Mouse (Mus musculus) layer of hippocampus, postnatal 14 days (tissue): ENCODE measurements at regions not wholly inside any gene's neighbourhood (a gene's known extent, or its start where the extent isn't known, plus 50 kb on each side); places are given as distances from the start of the nearest gene placed in this dataset.
A peak's percentile ranks its signal among the peaks of the same experiment; 100 is the strongest.

Experiments
- DNase-seq, 2 experiments: peaks; one replicate each; pipeline ENCODE4 v3.0.0; 2021 to 2022; ENCODE audit warnings: low spot score in 2 of 2, mixed read lengths in 1 of 2

DNA sequence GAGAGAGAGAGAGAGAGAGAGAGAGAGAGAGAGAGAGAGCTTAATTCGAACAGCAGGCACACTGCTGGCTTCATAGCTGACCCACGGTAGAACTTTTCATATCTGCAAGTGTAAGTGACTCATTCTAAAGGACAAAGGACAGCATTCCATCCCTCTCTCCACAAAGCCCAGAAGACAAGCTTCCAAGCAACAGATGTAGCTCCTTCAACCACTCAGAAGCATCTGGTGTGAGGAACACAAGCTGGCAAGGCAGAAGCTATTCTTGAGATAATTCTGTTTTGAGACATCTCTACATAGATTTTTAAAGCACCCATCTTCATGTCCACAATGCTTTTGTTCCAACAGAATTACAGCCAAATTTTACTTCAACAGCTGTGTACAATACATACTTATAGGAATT, 294.2 kb upstream of the Gria1 start:
- peak; percentile 14 to 43 for DNase-seq

DNA sequence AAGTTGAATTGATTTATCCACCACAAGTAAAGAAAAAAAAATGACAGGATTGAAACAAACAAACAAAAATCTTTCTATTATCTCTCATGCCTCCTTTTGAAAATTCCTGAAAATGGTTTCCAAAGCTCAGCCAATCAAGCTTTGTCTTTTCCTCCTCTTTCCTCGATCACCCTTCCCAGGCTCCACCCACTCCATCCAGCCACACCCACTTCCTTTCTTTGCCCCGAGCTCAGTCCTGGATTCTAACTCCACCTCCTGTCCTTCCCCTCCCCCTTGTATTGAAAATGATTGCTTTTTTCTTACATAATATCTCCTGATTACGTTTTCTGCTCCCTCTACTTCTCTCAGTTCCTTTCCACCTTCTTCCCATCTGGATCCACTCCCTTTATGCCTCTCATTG, 286.0 kb upstream of the Gria1 start:
- no peak for DNase-seq

DNA sequence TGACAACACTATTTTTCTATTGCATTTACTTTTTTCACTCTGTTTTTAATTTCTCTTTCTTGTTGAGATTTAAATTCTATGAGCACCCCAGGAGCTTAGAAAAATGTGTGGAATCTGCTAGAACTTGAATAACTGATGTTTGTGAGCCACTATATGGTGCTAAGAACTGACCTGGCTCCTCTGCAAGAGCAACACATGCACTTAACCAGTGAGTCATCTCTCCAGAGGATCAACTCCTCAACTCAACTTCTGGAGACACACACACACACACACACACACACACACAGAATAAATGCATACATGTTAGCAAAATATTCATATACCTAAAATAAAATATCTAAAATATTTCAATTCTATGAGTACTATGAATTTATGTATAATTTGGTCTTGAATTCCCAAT, 285.0 kb upstream of the Gria1 start:
- DNase-seq, result no peak

DNA sequence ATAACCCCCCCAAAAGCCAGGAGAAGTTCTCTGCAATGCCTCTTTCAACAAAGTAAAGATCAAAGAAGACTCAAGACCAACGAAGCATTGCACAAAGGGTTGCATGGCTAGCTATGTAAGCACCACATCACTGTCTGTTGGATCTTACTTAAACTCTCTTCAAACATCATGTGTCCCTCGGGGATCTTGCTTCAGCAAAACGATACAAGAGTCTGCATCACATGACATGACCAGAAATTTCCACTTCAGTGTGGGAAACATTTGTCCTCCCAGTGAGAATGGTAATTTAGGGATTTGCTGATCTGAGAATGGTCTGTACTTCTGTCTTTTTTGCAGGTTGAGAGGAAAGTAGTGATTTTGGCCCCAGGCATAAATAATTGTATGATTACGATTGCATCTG, 283.6 kb upstream of the Gria1 start:
- DNase-seq, result no peak

DNA sequence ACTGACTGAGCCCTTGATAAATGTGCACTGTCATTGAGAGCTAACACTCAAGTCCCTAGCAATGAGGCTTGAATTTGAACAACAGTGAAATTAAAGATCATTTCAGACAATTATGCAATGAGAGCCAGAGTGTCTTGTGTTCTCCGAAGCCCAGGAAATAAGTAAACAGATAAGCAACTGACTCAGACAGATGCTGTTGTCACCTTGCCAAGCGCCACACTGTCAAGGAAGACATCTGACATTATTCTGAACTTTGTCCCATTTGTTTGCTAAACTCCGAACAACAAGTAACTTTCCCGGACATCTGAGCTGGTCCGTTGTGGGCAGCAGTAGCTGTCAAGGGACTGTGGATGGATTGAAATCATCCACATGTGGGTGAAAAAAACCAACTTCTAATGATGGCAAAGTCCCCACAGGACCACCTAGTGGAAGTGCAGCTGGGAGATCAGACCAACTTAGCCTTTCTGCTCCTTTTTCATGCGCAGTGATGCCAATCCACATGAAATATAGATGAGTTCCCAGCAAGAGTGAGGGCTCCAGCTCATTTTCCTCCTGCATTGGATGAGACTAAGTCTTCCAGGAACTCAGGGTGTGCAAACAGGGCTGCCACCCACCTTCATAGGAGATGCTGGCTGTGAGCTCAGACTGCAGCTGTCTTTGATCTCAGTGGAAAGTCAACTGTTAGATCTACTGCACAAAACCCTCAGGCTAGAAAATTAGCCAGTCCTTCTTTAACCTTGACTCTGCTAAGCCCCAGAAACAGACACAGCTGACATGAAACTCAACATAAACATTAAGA, 282.8 kb upstream of the Gria1 start:
- no peak for DNase-seq

DNA sequence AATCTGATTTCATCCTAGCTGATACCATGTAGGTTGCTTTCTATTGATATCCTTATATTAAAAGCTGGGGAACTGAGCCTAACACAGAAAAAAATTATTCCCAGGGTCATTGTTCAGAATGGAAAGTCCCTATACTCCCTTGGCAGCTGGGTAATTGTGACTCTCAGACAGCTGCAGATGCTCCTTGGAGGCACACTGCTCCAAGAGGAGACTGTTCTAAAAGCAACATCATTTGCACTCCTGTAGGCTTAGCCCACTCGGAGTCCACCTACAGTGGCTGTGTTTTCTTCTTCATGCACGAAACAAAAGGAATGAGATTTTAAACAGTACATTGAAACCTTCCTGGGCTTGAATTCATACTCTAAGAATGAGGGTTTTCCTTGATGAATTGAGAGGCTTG, 269.3 kb upstream of the Gria1 start:
- DNase-seq, result no peak

DNA sequence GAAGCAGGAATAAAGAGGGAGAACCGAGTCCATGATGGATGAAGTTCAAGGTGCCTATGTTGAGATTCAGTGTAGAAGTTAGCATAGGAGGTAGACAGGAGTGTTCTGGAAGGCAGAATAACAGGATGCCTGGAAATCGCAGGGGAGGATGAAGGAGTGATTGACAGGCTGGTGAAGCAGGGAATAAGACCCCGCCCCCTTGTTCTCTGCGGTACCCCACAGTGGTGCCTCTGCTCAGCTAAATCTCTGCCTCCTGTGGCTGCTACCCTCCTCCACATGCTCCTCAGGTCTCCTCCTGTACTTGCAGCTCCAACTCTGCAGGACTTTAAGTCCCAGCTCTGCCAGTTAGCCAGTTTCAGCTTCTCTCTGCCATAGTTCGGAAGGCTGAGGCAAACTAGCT, 261.2 kb upstream of the Gria1 start:
- DNase-seq, result no peak

DNA sequence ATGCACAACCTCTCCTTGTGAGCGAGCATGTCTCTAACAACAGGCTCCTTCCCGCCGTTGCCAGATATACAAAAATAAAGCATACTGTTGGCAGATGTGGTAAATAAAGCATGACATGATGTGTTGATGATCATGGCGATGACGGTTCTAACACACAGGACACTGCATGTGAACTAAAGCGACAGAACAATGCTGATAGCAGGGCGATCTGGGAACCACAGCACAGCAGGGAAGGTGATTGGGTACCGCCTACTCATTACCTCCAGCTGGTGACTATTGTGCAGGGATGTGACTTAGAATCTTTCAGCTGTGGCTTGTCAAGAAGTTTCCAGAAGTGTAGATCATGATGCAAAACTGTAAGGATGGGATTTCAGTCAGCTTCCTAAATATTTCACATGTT, 260.5 kb upstream of the Gria1 start:
- no peak for DNase-seq

DNA sequence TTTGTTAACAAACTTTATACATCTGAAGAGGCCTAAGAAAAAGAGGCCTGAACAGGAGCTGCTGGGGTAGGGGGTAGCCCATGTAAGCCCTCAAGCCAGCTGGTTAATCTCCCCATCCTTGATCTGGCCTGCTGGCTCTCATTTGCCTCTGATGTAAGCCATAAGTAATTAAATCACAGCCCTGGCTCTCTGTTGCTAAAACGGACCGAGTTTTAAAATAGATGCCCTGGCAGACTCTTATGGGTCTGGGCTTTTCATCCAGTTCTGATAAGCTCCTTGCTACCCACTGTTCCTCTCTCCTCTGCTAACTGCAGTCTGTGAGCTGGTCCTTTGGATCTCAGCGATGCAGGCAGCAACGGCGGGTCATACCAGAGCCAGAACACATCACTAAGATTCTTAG, 259.3 kb upstream of the Gria1 start:
- no peak for DNase-seq

DNA sequence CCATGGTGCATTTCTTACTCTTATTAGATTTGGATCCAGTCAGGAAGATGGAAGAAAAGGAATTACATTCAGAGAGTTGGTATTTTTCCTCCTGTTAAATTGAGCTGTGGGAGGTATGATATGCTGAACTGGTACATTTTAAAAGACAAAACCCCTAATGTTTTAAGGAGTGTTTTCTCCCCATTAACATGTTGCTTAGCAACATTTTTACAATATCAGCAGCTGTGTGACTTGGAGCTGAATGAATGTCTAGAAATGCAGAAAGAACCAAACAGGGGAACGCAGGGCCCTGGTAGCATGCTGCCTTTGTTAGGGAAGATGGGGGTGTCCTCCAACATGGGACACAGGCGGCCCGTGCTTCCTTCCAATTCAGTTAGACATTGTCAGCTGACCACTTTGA, 257.5 kb upstream of the Gria1 start:
- peak; percentile 43 to 60 for DNase-seq

DNA sequence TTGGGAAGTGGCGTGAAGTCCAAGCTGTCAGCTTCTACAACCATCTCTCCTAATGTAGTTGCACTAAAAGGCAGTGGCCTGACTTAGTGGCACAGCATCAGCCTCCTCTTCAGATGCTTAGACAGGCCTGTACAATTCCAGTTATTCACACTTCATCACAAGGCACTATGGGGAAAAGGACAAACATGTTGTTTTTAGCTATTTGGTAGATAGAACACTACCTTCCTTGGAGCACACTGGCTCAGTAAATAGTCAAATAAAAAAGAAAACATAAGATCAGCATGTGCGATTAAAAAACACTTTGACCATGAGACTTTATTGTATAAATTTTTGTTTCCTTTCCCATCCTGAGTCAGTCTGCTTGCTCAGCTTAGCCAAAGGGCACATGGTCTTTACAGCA, 250.7 kb upstream of the Gria1 start:
- DNase-seq, result no peak

DNA sequence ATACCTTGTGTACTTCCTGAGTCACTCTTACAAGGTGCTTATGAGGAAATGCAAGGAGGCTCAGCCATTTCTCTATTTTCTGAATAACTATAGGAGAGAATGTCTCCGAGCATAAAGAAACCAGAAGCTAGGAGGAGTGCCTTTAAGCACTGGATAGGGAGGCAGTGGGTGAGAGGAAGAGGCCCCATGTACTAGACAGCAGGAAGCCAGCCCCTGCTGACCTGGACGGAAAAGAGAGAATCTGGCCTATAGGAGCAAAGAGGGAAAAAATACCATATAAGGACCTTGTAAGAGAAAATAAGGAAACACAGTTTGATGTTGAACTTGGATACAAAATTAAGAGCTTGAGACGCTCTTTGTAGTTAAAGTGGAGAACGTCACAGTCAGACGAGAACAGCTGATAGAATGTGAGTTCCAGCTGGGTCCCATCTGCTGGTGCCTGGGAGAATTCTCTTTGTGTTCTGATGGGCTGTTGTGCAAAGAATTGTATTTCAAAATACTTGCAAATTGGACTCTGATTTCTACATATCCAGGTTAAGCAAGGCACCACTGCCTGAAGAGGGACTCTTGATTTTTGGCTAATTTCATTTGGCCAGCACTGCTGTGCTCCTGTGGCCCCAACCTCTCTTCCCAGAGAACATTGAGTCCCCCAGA, 248.6 kb upstream of the Gria1 start:
- DNase-seq, result peak; percentile 74 to 90

DNA sequence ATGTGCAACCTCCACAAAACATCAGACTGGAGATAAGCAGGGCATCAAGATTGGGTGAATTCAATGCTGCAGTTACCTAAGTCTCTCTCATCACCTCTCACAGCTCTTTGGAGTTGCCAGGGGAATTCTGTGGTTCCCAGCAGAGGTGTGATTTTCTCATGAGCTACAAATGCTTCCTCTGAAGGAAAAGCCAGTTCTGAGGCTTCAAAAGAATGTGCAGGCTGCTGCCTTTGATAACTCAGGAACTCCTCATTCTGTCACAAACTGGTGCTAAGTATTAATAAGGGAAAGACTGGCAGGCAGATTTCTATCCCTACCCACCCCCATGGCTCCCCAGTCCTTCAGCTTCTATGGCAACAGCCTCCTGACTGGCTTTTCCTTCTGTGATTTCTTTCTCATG, 243.8 kb upstream of the Gria1 start:
- DNase-seq, result peak in 1 of 2 experiments; percentile 75

DNA sequence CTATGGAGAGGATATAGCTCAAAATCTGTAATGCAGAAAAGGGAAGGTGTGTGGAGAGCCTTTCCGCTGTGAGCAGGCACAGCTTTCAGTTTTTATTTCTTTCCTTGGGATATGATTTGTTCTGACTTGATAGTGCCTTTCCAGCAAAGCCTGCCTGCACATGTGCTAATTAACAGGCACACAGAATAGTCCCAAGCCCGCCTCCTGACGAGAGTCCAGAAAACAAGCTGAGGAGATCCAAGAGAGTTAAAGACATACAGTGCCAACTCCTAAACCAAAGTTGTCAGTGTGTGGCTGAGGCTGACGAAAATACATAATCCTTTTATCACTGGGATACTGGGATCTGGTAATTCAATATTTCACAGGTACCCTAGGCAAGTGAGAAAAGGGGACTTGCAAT, 224.8 kb upstream of the Gria1 start:
- peak in 1 of 2 experiments; percentile 55 for DNase-seq

DNA sequence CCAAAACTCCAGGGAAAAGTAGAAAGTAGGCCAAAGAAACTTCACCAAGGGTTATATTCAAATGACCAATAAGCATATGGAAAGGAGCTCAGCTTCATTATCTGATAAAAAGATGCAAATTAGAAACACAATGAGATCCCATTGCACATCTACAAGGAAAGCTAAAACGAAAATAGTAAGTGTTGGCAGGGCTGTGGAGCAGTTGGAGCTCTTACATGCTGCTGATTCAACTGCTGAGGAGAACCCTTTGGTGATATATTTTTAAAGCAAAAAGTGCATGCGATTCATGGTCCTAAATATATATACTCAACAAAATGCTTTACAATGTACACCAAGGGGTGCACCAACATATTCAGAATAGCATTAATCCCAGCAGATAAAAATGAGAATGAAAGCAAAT, 218.5 kb upstream of the Gria1 start:
- DNase-seq, result no peak

DNA sequence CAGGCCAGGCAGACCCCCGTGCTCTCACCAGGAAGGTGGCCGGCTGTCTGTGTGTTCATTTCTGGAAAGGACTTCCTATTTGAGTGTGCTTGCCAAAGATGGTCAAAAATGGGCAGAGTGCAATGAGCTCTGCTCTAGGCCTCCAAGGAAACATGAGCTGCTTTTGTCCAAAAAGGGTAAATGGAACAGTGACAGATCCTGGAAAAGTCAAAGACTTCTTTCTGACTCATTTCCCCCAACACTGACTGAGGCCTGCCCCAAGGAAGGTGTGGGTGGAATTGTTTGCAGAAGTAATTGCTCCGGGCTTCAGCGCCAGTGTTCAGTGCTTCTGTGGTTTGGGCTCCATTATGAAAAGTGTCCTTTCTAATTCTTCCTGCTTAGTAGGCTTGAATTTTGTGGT, 203.9 kb upstream of the Gria1 start:
- no peak for DNase-seq

DNA sequence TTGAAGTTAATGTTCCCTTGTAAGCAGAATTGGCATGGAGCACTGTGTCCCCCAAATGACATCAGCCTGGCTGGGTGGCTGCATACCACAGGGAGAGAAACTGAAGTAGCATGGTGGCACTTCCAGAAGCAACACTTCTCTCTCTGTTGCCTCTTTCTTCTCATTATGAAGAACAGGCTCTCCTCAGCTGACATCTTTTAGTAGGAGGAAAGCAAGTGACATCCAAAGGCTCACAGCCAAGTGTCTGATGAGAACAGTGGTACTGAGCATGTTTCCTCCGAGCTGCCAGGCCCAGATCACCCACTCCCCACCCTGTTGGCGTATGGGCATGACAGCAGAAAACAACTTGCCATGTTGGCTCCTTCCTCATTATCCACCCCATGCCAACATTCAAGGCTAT, 201.0 kb upstream of the Gria1 start:
- DNase-seq, result peak; percentile 61 to 92

DNA sequence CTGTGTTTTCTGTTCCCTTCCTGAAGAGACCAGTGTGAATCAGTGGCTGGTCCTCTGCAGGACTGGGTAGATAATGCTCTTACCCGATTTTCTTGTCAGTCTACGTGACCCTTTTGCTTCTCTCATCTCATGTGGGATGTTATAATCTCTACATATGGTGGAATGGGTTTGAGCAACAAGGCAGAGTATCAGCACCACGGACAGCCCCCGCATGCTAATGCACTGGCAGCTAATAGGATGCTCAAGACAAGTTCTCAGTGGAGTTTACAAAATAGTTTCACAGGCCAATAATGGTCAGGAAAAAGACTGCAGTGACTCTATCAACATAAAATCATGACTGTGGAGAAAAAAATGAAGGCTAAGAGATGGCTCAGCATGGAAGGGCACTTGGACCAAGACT, 199.1 kb upstream of the Gria1 start:
- DNase-seq, result no peak

DNA sequence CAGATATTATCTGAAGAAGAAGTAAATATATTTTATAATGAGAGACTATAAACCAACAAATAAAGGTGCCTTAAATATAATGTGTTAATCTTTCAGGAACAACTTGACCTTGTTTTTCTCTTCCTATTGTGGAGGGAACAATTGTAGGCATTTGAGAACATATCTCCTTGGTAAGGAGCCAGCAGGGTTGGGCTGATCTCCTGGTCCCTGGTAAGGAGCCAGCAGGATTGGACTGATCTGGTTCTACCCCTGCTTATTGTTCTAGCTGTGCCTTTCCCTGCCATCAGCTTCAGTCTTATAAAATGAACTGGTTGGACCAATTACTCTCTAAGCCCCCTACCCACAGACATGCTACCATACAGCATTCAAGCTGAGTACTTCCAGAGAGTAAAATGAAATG, 187.7 kb upstream of the Gria1 start:
- DNase-seq, result no peak

DNA sequence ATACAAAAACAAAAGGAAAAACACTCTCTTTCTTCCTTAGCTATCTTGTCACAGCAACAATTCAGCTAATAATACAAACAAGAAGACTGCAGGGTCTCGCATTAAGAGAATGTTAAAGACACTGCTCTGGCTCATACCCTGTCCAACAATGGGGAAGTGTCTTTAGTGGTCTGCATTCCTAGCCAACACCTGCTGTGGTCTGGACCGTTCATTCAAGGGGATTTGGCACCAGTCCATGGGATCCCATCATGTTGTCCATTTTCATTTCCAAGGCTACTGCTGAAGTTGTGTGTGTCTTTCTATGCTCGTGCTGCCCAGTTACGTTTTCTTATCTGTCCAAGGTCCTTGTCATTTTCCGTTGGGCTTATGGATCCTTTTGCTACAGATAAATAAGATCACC, 183.7 kb upstream of the Gria1 start:
- DNase-seq, result no peak

DNA sequence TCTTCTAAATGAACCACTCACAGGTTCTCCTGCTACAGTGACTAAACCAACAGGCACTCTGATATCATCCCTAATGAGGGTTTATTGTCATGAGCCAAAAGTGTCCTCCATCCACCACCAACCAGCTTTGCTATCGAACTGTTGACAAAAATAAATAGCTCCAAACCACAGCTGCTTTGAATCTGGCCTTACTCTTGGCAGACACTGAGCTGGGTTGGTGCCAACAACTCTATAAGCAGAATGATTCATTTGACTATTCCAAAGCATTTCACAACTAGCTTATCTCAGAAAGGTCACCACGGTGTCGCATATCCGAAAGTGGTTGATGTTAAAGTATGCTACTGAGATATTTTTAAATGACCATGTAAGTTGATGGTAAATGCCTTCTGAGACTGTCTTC, 148.5 kb upstream of the Gria1 start:
- peak; percentile 16 to 19 for DNase-seq

DNA sequence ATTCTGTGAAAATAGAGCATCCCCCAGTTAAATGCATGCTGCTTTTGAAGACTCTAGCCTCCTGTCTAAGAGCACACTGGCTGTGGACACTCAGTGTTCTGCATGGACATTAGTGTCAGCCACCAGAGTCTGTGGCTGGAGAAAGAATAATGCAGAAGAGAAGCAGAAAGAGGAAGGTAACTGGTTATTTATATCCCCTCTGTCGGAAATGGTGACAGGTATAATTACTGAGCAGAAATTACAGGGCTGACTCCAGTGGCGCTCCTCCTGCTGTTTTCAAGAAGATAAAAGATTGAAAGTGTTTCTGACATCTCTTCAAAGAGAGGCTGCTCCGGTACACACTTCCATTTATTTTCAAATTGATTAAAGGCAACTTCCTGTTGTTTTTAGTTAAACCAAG, 139.5 kb upstream of the Gria1 start:
- no peak for DNase-seq

DNA sequence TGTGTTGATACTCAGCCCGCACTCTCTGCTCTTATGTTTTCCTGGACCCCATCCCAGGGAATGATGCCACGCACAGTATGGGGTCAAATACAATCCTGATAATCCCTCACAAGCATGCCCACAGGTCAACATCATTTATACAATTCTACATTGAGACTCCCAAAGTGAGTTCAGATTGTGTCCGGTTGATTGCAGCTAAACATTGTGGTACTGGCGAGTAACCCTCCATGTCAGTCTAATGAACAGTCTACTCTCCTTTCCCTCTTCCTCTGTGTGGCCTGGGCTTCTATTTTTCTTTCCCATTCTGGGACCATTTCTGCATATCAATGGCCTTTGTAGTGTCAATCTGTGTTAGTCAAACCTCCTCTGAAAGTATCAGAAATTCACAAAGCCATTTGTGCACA, 112.6 kb upstream of the Gria1 start:
- DNase-seq, result no peak
